Comparison of ENCODE assay signal across 8 mouse cellular contexts in the genomic region with DNA sequence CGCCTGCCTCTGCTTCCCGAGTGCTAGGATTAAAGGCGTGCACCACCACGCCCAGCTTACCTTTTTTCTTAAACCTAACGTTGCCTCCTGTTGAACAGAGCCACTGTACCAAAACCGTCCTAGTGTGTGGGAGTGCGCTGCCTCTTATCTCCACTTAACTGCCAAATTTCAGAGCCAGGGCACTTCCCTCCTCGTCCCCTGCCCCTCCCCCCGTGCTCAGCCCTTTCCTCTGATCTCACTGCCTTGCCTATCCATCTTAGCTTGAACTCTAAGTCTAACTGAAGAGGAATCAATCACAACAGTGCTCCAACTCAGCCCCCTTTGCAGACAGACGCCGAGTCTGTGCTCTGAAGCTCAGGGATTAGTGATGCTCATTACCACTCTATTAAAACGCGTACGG. TPM values are rescaled to one million over a fixed set of nuclear protein-coding genes. Genes with fewer than 3 reads are reported as not detected.
DNase-seq lines count a peak whose midpoint lies in the region; ATAC-seq lines count a peak whose summit lies in the region.

No protein-coding gene starts in this region.

- H3K9ac ChIP-seq in liver, embryonic 16.5 days (ENCODE audit: low read depth, low read length): no peak overlapping the region

- H3K27me3 ChIP-seq in liver, embryonic 16.5 days (ENCODE audit: control insufficient read depth, insufficient read depth, low read depth, low read length): no peaks in the 10 kb centered on the region

- no peaks in the 10 kb centered on the region for H3K36me3 ChIP-seq in liver, embryonic 16.5 days (ENCODE audit: control insufficient read depth, insufficient read depth)

- intact Hi-C loops in heart, postnatal 25 days (cut with DNase I): no loop called here
- intact Hi-C loops in left cerebral cortex, postnatal 4 days (cut with DNase I): no loop called here

- WGBS in liver, embryonic 16.5 days (ENCODE audit: insufficient replicate concordance): 14% methylated on average over 14 of the region's 14 CpGs

- H3K4me1 ChIP-seq in liver, embryonic 16.5 days (ENCODE audit: control insufficient read depth, low read depth, low read length): peaks cover 12% of the 10 kb centered on the region

- ATAC-seq in liver, embryonic 16.5 days (ENCODE audit: low read depth): peak; percentile 74

- peak; percentile 87 for DNase-seq in heart, adult 11 months
- DNase-seq in heart, postnatal 25 days (ENCODE audit: low spot score): no peak
- peak; percentile 35 to 40 for DNase-seq in B cell, adult 2 months
- peak; percentile 51 for DNase-seq in embryo, embryonic 10.5 days (ENCODE audit: low spot score)
- DNase-seq in right cerebral cortex, adult 2 months (ENCODE audit: low spot score in 2 of 2): no peak
- no peak for DNase-seq in left cerebral cortex, postnatal 4 days
- no peak for DNase-seq in kidney, adult 18-20 months

- no peak overlapping the region for H3K4me3 ChIP-seq in liver, embryonic 16.5 days (ENCODE audit: low read depth, low read length)

- H3K9me3 ChIP-seq in liver, embryonic 16.5 days (replicated peaks; ENCODE audit: control insufficient read depth, low read length): no peaks in the 10 kb centered on the region

- H3K4me2 ChIP-seq in liver, embryonic 16.5 days (ENCODE audit: low read depth, low read length): no peak overlapping the region

- no peak overlapping the region for H3K27ac ChIP-seq in liver, embryonic 16.5 days (ENCODE audit: low read length)

RNA-seq across cellular contexts. Expression of a gene that starts 54.9 kb away (rescaled TPM):
- total RNA-seq in heart, postnatal 25 days (2021): 10 to 100 TPM; 37.1 to 38.5 TPM
- 9.6 and 10.7 TPM in 2 replicates for polyA plus RNA-seq in liver, embryonic 16.5 days (2015; fragmentation: Nextera tagmentation; extraction: Ambion mirVana)
- total RNA-seq in left cerebral cortex, postnatal 4 days (2021): 10 to 100 TPM; 19.3 to 20.5 TPM

Comparison
In these comparisons a context has a peak if more than half of its experiments do, and no peak if none do; other contexts are left out.
1. DNase-seq: peak in heart, adult 11 months (single experiment), B cell, adult 2 months (2 of 2) and embryo, embryonic 10.5 days (single experiment); none in heart, postnatal 25 days (single experiment), right cerebral cortex, adult 2 months (0 of 2), left cerebral cortex, postnatal 4 days (single experiment) and kidney, adult 18-20 months (single experiment).